Mouse (Mus musculus) small intestine, adult 2 months (tissue): ENCODE results near the gene Gm16181. TPM values are rescaled to one million over a fixed set of nuclear protein-coding genes. Genes with fewer than 3 reads are reported as not detected.

Experiments
- H3K27ac ChIP-seq: fragments of 200-500 bp; 2 replicates; pipeline ENCODE4 v1.5.1; 2012; ENCODE audit warnings: low read depth, low read length, control low read depth, inconsistent platforms; ENCODE audit not compliant: insufficient read depth
- H3K27me3 ChIP-seq: fragments of 200-500 bp; 2 replicates; pipeline ENCODE4 v1.6.1; 2012; ENCODE audit warnings: mild to moderate bottlenecking, moderate library complexity, low read length, inconsistent platforms; ENCODE audit not compliant: control insufficient read depth, insufficient read depth
- H3K36me3 ChIP-seq: fragments of 200-500 bp; 2 replicates; pipeline ENCODE4 v1.6.1; 2012; ENCODE audit warnings: mild to moderate bottlenecking, low read length, control low read depth, inconsistent platforms; ENCODE audit not compliant: control insufficient read depth, insufficient read depth
- H3K4me1 ChIP-seq: fragments of 200-500 bp; 2 replicates; pipeline ENCODE4 v1.6.1; 2012; ENCODE audit warnings: low read length, inconsistent platforms, mixed read lengths; ENCODE audit not compliant: control insufficient read depth, insufficient read depth, insufficient read length
- H3K4me3 ChIP-seq: fragments of 200-500 bp; 2 replicates; pipeline ENCODE4 v1.5.1; 2012; ENCODE audit warnings: low read depth, mild to moderate bottlenecking, control low read depth, inconsistent platforms, low read length, moderate library complexity
- CTCF ChIP-seq: fragments of 200-500 bp; IDR thresholded peaks from 2 replicates; pipeline ENCODE4 v1.5.1; 2012; ENCODE audit warnings: low read depth, mild to moderate bottlenecking, control low read depth, inconsistent platforms, low read length, moderate library complexity, mixed read lengths; ENCODE audit not compliant: insufficient replicate concordance, insufficient read length; ENCODE audit errors: extremely low read depth
- POLR2A ChIP-seq: fragments of 200-500 bp; IDR thresholded peaks from 2 replicates; pipeline ENCODE4 v1.6.1; 2012; ENCODE audit warnings: low read depth, mild to moderate bottlenecking, control low read depth, inconsistent platforms, low read length, moderate library complexity
- WGBS: fragments of 180-500 bp; shearing (Covaris S2); methylation state at CpG from one replicate; pipeline ENCODE4 v1.1.7; 2018; 5-methylcytosine and 5-hydroxymethylcytosine counted together
- polyA plus RNA-seq: library from polyadenylated mRNA; depleted of rRNA; stranded (reverse); fragments of >200 nt; gene quantifications from 2 replicates; pipeline ENCODE4 v1.2.3, GENCODE M21; 2012

The Gm16181 gene
- polyA plus RNA-seq, 1 experiment, result not detected

DNA sequence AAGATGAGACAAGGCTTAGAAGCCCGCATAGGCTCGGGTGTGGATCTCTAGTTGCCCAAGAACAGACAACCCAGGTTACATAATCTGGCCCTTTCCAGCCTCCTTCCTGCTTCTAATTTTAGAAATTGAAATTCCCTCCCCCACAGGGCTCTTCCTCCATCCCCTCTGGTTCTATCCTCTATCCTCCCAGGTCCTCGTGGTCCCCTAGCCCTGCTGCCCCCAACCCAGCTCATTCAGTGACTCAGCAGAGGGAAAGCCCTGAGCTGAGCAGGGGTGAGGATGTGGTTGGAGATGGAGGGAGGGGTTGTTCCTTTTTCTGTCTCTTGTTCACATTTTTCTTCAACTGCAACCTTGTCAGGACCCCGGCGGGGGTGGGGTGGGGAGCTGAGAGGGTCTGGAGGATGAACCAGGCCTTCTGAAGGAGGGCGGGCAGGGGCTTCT is 1.0 kb upstream of the Gm16181 start:
- TF ChIP-seq POLR2A (no peak), CTCF (no peak)
- WGBS, result 60% methylated on average over 6 of the region's 6 CpGs
- H3K36me3 ChIP-seq, result peaks cover 12% of the 10 kb centered on the region
- peaks cover 18% of the 10 kb centered on the region for H3K4me1 ChIP-seq
- no peak overlapping the region for H3K4me3 ChIP-seq
- H3K27me3 ChIP-seq, result no peaks in the 10 kb centered on the region
- 0 out of 2 replicates have a peak overlapping the region, but pooled peaks have one; percentile 6 for H3K27ac ChIP-seq

DNA sequence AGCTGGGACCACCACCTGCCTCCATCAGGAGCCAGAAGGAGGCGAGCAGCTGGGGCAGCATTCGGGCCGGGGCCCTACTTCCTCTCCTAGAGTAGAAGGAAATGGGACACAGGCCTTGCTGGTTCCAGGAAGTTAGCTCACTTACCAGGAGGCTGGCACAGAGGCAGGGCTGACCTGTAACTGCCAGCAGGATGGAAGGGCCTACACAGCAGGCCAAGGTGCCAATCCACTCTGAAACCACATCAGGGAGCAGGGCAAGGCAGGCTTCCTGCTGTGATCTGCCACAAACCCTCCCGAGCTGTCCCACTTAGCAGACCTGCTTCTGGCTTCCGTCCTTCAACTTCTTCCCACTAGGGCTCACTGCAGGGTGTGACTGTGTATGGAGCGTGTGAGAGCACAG is 1.7 kb downstream of the Gm16181 start:
- H3K27ac ChIP-seq, result peak overlapping the region; percentile 7; the same call in 1 of the 2 replicates
- peaks cover 17% of the 10 kb centered on the region for H3K36me3 ChIP-seq
- peaks cover 18% of the 10 kb centered on the region for H3K4me1 ChIP-seq
- H3K27me3 ChIP-seq, result no peaks in the 10 kb centered on the region
- TF ChIP-seq POLR2A, result no peak
- no peak for TF ChIP-seq CTCF
- H3K4me3 ChIP-seq, result no peak overlapping the region
- WGBS, result 64% methylated on average over 6 of the region's 6 CpGs

DNA sequence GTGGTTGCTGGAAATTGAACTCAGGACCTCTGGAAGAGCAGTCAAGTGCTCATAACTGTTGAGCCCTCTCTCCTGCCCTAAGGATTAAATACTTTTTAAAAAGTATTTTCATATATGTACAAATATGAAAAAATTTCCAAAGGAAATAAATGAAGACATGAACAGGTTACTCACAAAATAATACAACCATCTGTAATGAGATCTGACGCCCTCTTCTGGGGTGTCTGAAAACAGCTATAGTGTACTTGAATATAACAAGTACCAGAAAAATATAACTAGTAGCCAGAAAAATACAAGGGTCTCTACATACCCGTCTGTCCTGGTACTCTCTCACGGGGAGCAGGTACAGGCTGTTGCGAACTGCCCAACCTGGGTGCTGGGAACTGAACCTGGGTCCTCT is 4.0 kb downstream of the Gm16181 start:
- Histone ChIP-seq H3K27ac (no peak overlapping the region), H3K4me1 (peaks cover 13% of the 10 kb centered on the region), H3K36me3 (peaks cover 32% of the 10 kb centered on the region), H3K27me3 (no peaks in the 10 kb centered on the region), H3K4me3 (no peak overlapping the region)
- TF ChIP-seq CTCF (no peak), POLR2A (no peak)
- 95% methylated on average over 4 of the region's 4 CpGs for WGBS

DNA sequence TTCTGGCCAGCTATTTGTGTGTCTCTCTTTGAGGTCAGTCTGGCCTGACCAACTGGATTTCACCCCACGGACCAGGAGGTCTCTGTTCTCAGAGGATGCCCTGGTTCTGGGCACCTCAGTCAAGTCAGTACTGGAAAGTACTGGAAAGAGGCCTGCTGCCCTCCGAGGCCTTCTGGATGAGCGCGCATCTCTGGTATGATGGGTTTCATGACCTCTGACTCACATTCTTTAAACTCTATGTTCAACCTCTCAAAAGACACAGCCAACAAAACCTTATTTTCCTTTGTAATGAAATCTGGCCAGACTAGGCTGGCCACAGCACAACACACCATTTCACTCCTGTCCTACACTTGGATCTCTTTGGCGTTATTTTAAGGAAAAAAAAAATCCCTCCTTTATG is 4.8 kb downstream of the Gm16181 start:
- H3K27me3 ChIP-seq, result no peaks in the 10 kb centered on the region
- peaks cover 8% of the 10 kb centered on the region; the same call in 1 of the 2 replicates for H3K4me1 ChIP-seq
- no peak for TF ChIP-seq CTCF
- TF ChIP-seq POLR2A, result no peak
- H3K4me3 ChIP-seq, result no peak overlapping the region
- no peak overlapping the region for H3K27ac ChIP-seq
- H3K36me3 ChIP-seq, result peaks cover 28% of the 10 kb centered on the region
- WGBS, result 93% methylated on average over 5 of the region's 5 CpGs

DNA sequence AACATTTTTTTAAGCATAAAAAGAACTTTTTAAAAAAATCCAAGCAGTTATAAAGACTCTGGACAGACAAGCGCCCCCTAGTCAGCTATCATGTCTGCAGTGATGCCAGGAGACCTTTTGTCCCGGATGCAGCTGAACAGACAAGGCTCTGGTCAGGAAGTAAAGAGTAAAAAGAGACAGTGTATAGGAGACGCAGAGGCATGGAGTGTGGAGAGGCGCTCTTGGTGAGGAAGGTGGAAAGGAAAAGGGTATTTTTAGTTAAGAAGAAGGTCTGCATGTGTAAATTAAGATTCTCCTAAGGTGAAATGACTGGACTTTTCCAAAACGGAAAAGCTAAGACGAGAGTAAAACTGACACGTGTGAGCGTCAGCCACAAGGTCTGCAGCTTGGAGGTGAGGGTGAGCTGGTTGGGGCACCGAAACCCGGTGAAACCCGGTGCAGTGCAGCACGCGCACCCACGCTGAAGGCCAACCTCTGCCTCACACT is 6.0 kb downstream of the Gm16181 start:
- Histone ChIP-seq H3K27me3 (no peaks in the 10 kb centered on the region), H3K27ac (no peak overlapping the region), H3K4me3 (no peak overlapping the region), H3K36me3 (peaks cover 34% of the 10 kb centered on the region), H3K4me1 (peaks cover 6% of the 10 kb centered on the region; the same call in 1 of the 2 replicates)
- 74% methylated on average over 14 of the region's 14 CpGs for WGBS
- no peak for TF ChIP-seq POLR2A
- TF ChIP-seq CTCF, result no peak

DNA sequence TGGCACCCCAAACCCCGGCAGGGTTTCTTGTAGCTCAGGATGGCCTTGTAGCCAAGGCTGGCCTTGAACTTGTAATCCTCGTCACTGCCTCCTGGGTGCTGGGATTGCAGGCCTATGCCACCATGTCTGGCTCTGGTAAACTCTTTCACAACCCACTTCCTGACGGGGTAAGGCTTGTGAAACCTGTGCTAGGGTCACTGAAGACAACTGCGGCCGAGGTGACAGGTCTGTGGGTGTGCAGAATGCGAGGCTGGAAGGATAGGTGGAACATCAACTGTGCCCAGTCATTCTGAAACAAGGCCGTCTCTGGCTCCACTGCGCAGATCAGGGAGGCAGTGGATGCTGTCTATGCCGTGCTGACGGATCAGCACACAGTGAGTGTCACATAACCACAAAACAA is 10.4 kb downstream of the Gm16181 start:
- Histone ChIP-seq H3K27me3 (no peaks in the 10 kb centered on the region), H3K4me3 (no peak overlapping the region), H3K36me3 (peaks cover 27% of the 10 kb centered on the region), H3K27ac (no peak overlapping the region; the same call in 1 of the 2 replicates), H3K4me1 (peaks cover 9% of the 10 kb centered on the region)
- TF ChIP-seq CTCF (no peak), POLR2A (no peak)
- WGBS, result 85% methylated on average over 10 of the region's 10 CpGs

DNA sequence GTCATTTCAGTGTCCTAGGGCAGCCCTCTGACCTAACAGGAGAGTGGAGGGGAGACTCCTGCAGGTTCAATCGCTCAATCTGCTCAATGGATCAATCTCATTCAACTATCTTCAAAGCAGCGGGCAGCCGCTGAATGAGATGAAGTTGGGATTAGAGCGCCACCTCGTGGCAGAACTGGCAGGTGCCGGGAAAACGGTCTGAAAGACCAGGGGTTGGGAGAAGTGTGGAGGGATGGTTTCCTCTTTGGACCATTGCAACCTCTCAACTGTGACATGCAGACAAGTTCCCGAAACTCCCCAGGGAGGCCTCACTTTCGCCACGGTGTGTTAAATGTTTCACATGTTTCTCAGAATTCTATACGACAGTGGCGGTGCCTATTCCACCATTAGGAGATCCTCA is 11.4 kb downstream of the Gm16181 start:
- Histone ChIP-seq H3K27me3 (no peaks in the 10 kb centered on the region), H3K4me3 (peak overlapping the region; percentile 14; the same call in 1 of the 2 replicates), H3K4me1 (peaks cover 9% of the 10 kb centered on the region), H3K27ac (peak overlapping the region; percentile 86; the same call in 1 of the 2 replicates), H3K36me3 (peaks cover 27% of the 10 kb centered on the region)
- WGBS, result 14% methylated on average over 12 of the region's 12 CpGs
- TF ChIP-seq POLR2A, result no peak
- TF ChIP-seq CTCF, result peak; percentile 91

DNA sequence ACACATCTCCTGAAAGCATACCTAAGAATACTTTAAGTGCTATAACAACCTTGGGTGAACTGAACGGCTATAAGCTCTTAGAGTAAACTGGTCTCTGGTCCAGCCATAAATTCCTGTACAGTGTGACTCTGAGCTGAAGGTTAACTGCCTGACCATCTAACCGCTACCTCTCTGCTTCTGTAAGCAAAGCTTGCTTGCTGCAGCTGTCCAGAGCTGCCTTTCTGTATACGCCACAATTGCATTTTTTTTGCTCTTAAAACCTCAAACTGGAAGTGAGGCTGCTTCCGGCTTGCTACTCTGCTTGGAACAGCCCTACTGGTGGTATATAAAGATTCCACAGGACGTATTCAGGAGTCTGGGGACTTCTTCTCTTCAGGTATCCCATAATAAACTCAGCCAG is 12.0 kb downstream of the Gm16181 start:
- Histone ChIP-seq H3K4me1 (peaks cover 9% of the 10 kb centered on the region), H3K4me3 (no peak overlapping the region), H3K27ac (peak overlapping the region; percentile 86), H3K36me3 (peaks cover 22% of the 10 kb centered on the region), H3K27me3 (no peaks in the 10 kb centered on the region)
- no peak for TF ChIP-seq POLR2A
- no peak for TF ChIP-seq CTCF
- 64% methylated on average over 5 of the region's 5 CpGs for WGBS
